Mouse (Mus musculus) G1E (cell line): Measurements from ENCODE around the gene Rps27l. TPM values are rescaled to one million over a fixed set of nuclear protein-coding genes. Genes with fewer than 3 reads are reported as not detected.

ENCODE experiments used
- ATAC-seq: 2 replicates; pipeline ENCODE4 v1.8.0; 2016; ENCODE audit warnings: mild to moderate bottlenecking; ENCODE audit not compliant: insufficient number of reproducible peaks, poor library complexity, low FRiP score, severe bottlenecking; ENCODE audit errors: extremely low read depth
- DNase-seq: peaks from one replicate; pipeline ENCODE4 v3.0.0; 2012; ENCODE audit warnings: low spot score
- H3K27me3 ChIP-seq: 2 replicates; pipeline ENCODE4 v1.6.1; 2012; ENCODE audit warnings: mild to moderate bottlenecking, low read length, inconsistent platforms; ENCODE audit not compliant: insufficient read depth
- H3K36me3 ChIP-seq: replicated peaks from 2 replicates; pipeline ENCODE3; 2012; ENCODE audit warnings: mild to moderate bottlenecking, inconsistent platforms
- H3K4me1 ChIP-seq: 2 replicates; pipeline ENCODE4 v1.6.1; 2012; ENCODE audit warnings: low read depth, low read length, inconsistent platforms, mixed read lengths; ENCODE audit not compliant: insufficient read depth
- H3K4me3 ChIP-seq: 2 replicates; pipeline ENCODE4 v1.5.1; 2012; ENCODE audit warnings: low read depth, mild to moderate bottlenecking, inconsistent platforms, low read length, moderate library complexity, mixed read lengths
- H3K9me3 ChIP-seq: replicated peaks from 2 replicates; pipeline ENCODE4 v1.6.1; 2012; ENCODE audit warnings: inconsistent platforms
- CTCF ChIP-seq: IDR thresholded peaks from 2 replicates; pipeline ENCODE4 v1.5.1; 2012; ENCODE audit warnings: low read depth, low read length, inconsistent platforms, mixed read lengths
- GATA1 ChIP-seq: IDR thresholded peaks from 2 replicates; pipeline ENCODE4 v1.6.1; 2012; ENCODE audit warnings: borderline replicate concordance, low read length, inconsistent platforms, mixed read lengths
- GATA2 ChIP-seq: IDR thresholded peaks from 2 replicates; pipeline ENCODE4 v1.6.1; 2012; ENCODE audit warnings: low read depth, low read length, inconsistent platforms, borderline replicate concordance
- POLR2AphosphoS5 ChIP-seq: IDR thresholded peaks from 2 replicates; pipeline ENCODE4 v1.6.1; 2012; ENCODE audit warnings: low read depth, low read length, inconsistent platforms; ENCODE audit not compliant: insufficient replicate concordance
- TAL1 ChIP-seq: conservative IDR thresholded peaks from 2 replicates; pipeline ENCODE4 v1.6.1; 2012; ENCODE audit warnings: low read depth, low read length, inconsistent platforms, mixed read lengths
- polyA plus RNA-seq: library from polyadenylated mRNA; stranded (reverse); fragments of >175 nt; gene quantifications from 2 replicates; pipeline ENCODE4 v1.2.3, GENCODE M21; 2012
- total RNA-seq, 2 experiments: library from RNA; stranded (forward) in 1 of 2; stranded (reverse) in 1 of 2; fragments of 200-1000 nt in 1 of 2; fragments of >200 nt in 1 of 2; fragmentation: Nextera tagmentation in 1 of 2; gene quantifications; 2 replicates each; pipeline ENCODE4 v1.2.3; 2014 to 2017

Rps27l gene
- total and polyA plus RNA-seq, 3 experiments = 208 to 363 (median 212) TPM

DNA sequence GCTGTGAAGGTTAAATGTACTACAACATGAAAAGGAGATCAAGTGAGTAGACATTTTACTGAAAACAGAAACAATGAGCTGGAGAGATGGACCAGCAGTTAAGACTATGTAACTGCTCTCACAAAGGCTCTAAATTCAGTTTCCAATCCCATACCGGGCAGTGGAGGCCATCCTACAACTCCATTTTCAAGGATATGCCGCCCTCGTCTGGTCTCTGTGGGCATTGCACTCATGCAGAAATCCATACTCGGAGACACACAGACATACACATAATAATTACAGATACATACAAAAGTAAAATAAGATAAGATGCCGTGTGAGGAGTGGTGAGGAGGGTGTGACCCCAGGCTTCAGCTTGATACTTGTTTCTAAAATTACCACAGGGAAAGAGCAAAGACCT is 34.6 kb downstream of the Rps27l start:
- peaks cover 11% of the 10 kb centered on the region for H3K4me1 ChIP-seq
- H3K27me3 ChIP-seq = peaks cover 21% of the 10 kb centered on the region
- H3K36me3 ChIP-seq = no peaks in the 10 kb centered on the region
- TF ChIP-seq GATA1 (no peak), CTCF (peak; percentile 79)
- H3K4me3 ChIP-seq = no peak overlapping the region
- DNase-seq (peak; percentile 45), ATAC-seq (no peak)
- H3K9me3 ChIP-seq = no peaks in the 10 kb centered on the region

DNA sequence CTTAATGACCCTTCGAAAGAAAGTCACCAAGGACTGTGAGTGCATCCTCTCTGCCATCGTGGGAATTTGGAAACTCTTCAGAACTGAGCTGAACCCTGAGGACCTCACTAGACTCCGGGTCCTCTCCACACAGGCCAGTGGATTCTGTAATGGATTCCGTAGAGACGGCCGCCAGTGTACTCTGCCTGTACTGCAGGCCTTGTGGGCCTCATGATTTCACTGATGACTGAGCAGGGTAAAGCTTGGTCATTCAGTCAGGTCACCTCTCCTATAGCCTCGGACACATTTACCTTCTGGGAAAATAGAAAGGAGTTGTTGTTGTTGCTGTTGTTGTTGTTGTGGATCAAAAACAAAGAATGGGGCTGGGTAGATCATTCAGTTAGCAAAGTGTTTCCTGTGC is 36.2 kb downstream of the Rps27l start:
- TF ChIP-seq TAL1 = no peak
- no peak for TF ChIP-seq CTCF
- no peak for TF ChIP-seq POLR2AphosphoS5
- no peak for TF ChIP-seq GATA1
- no peak for TF ChIP-seq GATA2
- Histone ChIP-seq H3K36me3 (no peaks in the 10 kb centered on the region), H3K9me3 (no peaks in the 10 kb centered on the region), H3K4me3 (no peak overlapping the region), H3K27me3 (peaks cover 25% of the 10 kb centered on the region), H3K4me1 (peaks cover 5% of the 10 kb centered on the region)
- no peak for ATAC-seq
- no peak for DNase-seq

DNA sequence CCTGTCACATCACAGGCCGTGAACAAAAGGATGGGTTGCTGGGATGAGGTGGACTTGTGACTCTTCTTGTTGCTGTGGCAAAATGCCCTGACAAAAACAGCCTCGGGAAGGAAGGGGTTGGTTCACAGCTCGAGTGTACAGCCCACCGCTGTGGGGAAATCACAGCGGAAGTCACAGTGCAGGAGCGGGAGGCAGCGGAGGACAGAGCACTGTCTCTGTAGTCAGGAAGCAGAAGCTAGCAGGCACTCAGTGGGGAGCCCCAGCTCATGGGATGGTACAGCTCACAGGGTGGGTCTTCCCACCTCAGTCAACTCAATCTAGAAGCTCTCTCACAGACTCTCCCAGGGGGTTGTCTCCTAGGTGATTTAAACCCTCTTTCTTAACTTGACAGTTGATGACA is 39.5 kb downstream of the Rps27l start:
- Histone ChIP-seq H3K27me3 (peaks cover 27% of the 10 kb centered on the region), H3K9me3 (no peaks in the 10 kb centered on the region), H3K36me3 (no peaks in the 10 kb centered on the region), H3K4me1 (peaks cover 30% of the 10 kb centered on the region), H3K4me3 (no peak overlapping the region)
- no peak for ATAC-seq
- no peak for TF ChIP-seq POLR2AphosphoS5
- no peak for TF ChIP-seq GATA1
- TF ChIP-seq TAL1 = no peak
- TF ChIP-seq CTCF = no peak
- no peak for TF ChIP-seq GATA2
- no peak for DNase-seq

DNA sequence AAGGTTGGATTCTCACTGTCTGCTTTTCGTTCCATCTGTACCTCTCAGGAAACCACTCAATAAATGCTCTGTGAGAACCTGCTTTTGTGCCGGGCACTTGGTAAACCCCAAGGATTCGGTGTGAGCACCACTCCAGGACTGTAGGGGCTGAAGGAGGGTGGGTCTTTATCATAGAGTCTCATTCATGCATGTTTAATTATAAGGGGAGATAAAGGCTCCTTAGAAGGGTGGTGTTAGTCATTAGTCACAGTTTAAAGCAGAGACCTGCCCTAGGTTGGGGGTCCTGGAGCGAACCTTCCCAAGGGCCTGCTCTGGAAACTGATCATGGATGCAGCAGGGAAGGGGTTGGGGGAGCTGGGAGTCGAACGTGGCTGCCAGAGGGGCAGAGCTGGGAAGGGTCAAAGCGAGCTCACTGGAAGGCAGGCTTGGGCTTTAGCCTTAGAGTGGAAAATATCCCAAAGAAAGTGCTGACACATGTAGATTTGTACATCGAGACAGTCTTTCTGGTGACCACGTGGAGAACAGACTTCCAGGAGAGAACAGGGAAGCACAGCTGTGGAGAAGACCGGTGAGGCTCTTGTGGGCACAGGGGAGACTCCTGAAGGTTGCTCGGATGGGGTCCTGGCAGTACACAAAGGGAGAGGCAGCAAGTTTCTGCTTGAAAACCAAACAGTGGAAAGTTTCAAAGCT is 42.5 kb downstream of the Rps27l start:
- TF ChIP-seq GATA2 (no peak), CTCF (no peak), POLR2AphosphoS5 (no peak), GATA1 (no peak), TAL1 (no peak)
- Histone ChIP-seq H3K27me3 (peaks cover 27% of the 10 kb centered on the region), H3K36me3 (no peaks in the 10 kb centered on the region), H3K9me3 (peaks cover 4% of the 10 kb centered on the region; the same call in 1 of the 2 replicates), H3K4me1 (peaks cover 49% of the 10 kb centered on the region), H3K4me3 (no peak overlapping the region; the same call in 1 of the 2 replicates)
- ATAC-seq (no peak), DNase-seq (no peak)

DNA sequence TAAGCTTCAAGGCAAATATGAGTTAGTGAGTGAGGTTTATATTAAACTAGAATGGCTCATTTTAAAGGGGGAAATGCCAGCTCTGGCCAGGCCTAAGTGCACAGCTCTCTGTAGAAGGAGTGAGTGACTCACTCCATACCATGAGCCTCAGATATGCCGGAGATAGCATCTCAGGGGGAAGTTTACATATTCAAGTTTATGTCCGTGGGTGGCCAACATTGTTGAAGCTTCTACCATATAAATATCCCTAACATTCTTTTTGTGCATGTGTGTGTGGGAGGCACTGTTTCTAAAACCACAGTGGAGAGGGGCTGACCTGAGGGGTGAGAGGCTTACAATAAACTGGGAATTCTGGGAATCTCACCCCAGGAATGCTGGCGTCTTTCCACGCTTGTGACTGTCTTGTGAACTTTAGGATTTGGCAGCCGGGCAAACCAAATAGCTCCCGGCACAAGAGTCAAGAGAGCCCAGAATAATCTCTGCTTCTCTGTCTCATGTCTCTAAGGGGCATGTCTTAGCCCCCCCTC is 43.1 kb downstream of the Rps27l start:
- Histone ChIP-seq H3K9me3 (peaks cover 4% of the 10 kb centered on the region; the same call in 1 of the 2 replicates), H3K4me3 (no peak overlapping the region), H3K27me3 (peaks cover 25% of the 10 kb centered on the region), H3K36me3 (no peaks in the 10 kb centered on the region), H3K4me1 (peaks cover 51% of the 10 kb centered on the region)
- TF ChIP-seq CTCF (no peak), TAL1 (no peak), GATA1 (no peak), POLR2AphosphoS5 (no peak), GATA2 (no peak)
- DNase-seq (no peak), ATAC-seq (0 out of 2 replicates have a peak, but pooled peaks have one; percentile 34)

DNA sequence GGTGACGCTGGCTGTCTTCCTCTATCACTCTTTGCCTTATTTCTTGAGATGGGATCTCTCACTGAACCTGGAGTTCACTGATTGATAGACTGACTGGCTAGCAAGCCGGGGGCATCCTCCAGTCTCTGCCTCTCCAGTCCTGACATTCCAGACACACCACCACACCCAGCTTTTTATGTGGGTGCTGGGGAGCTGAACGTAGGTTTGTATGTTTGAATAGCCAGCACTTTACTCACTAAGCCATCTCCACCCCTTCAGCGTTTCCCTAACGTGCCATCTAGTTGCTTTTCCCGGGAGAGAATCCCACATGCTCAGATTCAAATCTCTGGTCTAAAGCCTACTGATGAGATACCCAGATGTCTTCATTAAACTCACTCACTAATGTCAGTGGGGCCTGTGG is 43.7 kb downstream of the Rps27l start:
- no peak for DNase-seq
- Histone ChIP-seq H3K9me3 (peaks cover 4% of the 10 kb centered on the region; the same call in 1 of the 2 replicates), H3K27me3 (peaks cover 18% of the 10 kb centered on the region), H3K4me3 (no peak overlapping the region), H3K36me3 (no peaks in the 10 kb centered on the region), H3K4me1 (peaks cover 57% of the 10 kb centered on the region)
- no peak for TF ChIP-seq GATA1
- no peak for TF ChIP-seq TAL1
- no peak for TF ChIP-seq GATA2
- no peak for TF ChIP-seq CTCF
- TF ChIP-seq POLR2AphosphoS5 = no peak
- ATAC-seq = no peak

DNA sequence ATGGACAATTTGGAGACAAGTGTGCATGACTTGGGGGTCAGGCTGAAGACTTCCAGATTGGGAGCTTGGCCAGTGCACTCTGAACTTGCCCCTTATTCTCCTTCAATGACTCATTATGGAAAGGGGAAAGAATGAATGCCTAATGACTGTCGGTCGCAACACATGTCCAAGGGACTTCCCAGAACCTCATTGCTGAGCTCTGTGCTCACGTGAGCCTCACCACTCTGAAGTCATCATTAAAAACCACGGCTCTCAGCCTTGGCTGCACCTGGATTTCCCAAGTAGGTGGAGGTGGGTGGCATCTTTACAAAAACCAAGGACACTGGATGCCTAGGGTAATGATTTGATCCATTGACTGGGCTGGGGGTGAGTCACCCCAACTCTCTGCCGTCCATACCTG is 44.2 kb downstream of the Rps27l start:
- Histone ChIP-seq H3K36me3 (no peaks in the 10 kb centered on the region), H3K4me3 (no peak overlapping the region), H3K27me3 (peaks cover 15% of the 10 kb centered on the region), H3K9me3 (peaks cover 4% of the 10 kb centered on the region; the same call in 1 of the 2 replicates), H3K4me1 (peaks cover 59% of the 10 kb centered on the region)
- ATAC-seq = no peak
- TF ChIP-seq TAL1 (no peak), CTCF (no peak), GATA2 (no peak), GATA1 (no peak), POLR2AphosphoS5 (no peak)
- DNase-seq = no peak
